Mouse (Mus musculus) hindbrain, embryonic 14.5 days (tissue): ENCODE measurements around the gene Zmym1. TPM values are rescaled to one million over a fixed set of nuclear protein-coding genes. Genes with fewer than 3 reads are reported as not detected.
"Not testable (repeated sequence)": the region's sequence is repeated elsewhere in the genome, so short reads cannot be mapped to it uniquely, and the experiment has no call there.

Experiments
- ATAC-seq: fragments of 200-750 bp; cut with Nextera tagmentation; 2 replicates; pipeline ENCODE4 v1.8.0; 2017; ENCODE audit warnings: moderate number of reproducible peaks, mild to moderate bottlenecking, moderate TSS enrichment, moderate library complexity; ENCODE audit not compliant: low FRiP score
- DNase-seq: peaks from one replicate; pipeline ENCODE4 v3.0.0-alpha.2; 2015; ENCODE audit warnings: low spot score
- H3K27ac ChIP-seq: fragments of 300-500 bp; sonication (generic); 2 replicates; pipeline ENCODE4 v1.5.1; 2014; ENCODE audit warnings: mild to moderate bottlenecking, moderate library complexity
- H3K27me3 ChIP-seq: fragments of 300-500 bp; sonication (generic); 2 replicates; pipeline ENCODE4 v1.6.1; 2014; ENCODE audit warnings: mild to moderate bottlenecking, low read length, mixed read lengths; ENCODE audit not compliant: control insufficient read depth, insufficient read depth
- H3K36me3 ChIP-seq: fragments of 300-500 bp; sonication (generic); replicated peaks from 2 replicates; pipeline ENCODE4 v1.6.1; 2014; ENCODE audit not compliant: control insufficient read depth, insufficient read depth
- H3K4me1 ChIP-seq: fragments of 300-500 bp; sonication (generic); replicated peaks from 2 replicates; pipeline ENCODE4 v1.6.1; 2014; ENCODE audit warnings: antibody characterized with exemption, low read length, mixed read lengths; ENCODE audit not compliant: control insufficient read depth, insufficient read depth
- H3K4me2 ChIP-seq: fragments of 300-500 bp; sonication (generic); replicated peaks from 2 replicates; pipeline ENCODE4 v1.6.1; 2014; ENCODE audit warnings: mild to moderate bottlenecking, moderate library complexity
- H3K4me3 ChIP-seq: fragments of 300-500 bp; sonication (generic); replicated peaks from 2 replicates; pipeline ENCODE4 v1.5.1; 2014; ENCODE audit warnings: mild to moderate bottlenecking, low read length
- H3K9ac ChIP-seq: fragments of 300-500 bp; sonication (generic); 2 replicates; pipeline ENCODE4 v1.6.1; 2014
- H3K9me3 ChIP-seq: fragments of 300-500 bp; sonication (generic); 2 replicates; pipeline ENCODE4 v1.6.1; 2016; ENCODE audit warnings: low read length; ENCODE audit not compliant: control insufficient read depth
- WGBS: fragments of 180-500 bp; shearing (Covaris S2); extraction: QIAGEN DNeasy Blood & Tissue Kit; methylation state at CpG from one replicate; pipeline ENCODE4 v1.1.7; 2014; 5-methylcytosine and 5-hydroxymethylcytosine counted together
- polyA plus RNA-seq: library from polyadenylated mRNA; unstranded; fragments of >200 nt; fragmentation: Nextera tagmentation; extraction: Ambion mirVana; gene quantifications from 2 replicates; pipeline ENCODE4 v1.2.1, GENCODE M21; 2014

Gene Zmym1
- polyA plus RNA-seq = 31.6 and 31.9 TPM in 2 replicates

DNA sequence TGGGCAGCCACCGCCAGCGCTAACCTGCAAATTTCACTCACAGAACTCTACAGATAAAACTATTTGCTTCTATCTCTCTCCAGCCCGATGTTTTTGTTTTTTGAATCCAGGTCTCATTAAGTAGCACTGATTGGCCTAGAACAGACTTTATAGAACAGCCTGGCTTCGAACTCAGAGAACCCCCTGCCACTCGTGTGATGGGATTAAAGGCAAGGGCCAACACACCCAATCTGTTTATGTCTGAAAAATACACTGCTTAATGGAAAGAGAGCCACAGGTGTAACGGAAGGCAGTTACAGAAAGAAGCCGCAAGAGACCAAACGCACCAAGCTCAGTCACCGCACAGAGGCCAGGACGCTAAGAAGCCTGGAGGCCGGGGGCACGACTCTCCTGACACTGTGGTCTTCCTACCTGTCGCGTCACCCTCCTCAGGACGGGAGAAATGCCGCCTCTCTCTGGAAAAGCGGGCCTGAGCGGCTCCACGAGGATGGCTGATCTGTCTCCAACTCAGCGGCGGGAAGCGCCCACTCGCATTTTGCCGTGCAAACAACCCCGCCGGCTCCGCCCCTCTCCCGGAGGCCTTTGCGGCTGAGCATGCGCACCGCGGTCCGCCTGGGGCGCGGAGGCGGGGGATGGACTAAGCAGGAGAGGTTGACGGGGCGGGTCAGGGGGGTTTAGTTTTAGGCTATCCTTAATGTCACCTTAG lies at the start of gene Zmym1:
TSS of gene Zmym1 (minus strand) at position 568 of the 706 bp plus-strand sequence.
- no peaks in the 10 kb centered on the region for H3K27me3 ChIP-seq
- H3K9me3 ChIP-seq = no peaks in the 10 kb centered on the region
- H3K9ac ChIP-seq = peak within 1 kb of the TSS; percentile 68
- H3K4me2 ChIP-seq = peak within 1 kb of the TSS; percentile 89
- H3K36me3 ChIP-seq = peaks cover 22% of the 10 kb centered on the region
- H3K4me3 ChIP-seq = peak within 1 kb of the TSS; percentile 71
- DNase-seq (peak; percentile 91), ATAC-seq (peak; percentile 87)
- peak within 1 kb of the TSS; percentile 69 for H3K27ac ChIP-seq
- peaks cover 6% of the 10 kb centered on the region for H3K4me1 ChIP-seq
- under 1% methylated on average over 38 of the region's 38 CpGs for WGBS

DNA sequence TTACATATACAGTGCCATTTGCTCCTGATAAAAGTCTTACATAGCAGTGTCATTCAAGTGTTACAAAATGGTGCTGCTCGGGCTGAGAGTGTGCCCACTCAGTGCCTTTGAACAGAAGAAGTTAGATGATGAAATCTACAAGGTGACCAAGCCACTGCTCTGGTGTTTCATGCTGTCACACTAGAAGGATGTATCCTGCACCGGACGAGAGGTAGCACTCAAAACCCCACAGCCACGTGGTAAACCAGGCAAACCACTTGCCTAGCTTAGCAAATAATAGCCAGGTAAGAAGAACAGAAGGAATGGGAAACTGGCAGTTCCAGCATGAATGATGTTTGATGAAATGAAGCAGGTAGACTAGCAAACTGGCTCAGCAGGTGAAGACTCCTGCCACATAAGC lies 49.6 kb upstream of the Zmym1 start:
- Histone ChIP-seq H3K9ac (no peak overlapping the region), H3K4me3 (no peak overlapping the region), H3K4me2 (no peak overlapping the region), H3K9me3 (no peaks in the 10 kb centered on the region), H3K4me1 (no peaks in the 10 kb centered on the region), H3K27me3 (no peaks in the 10 kb centered on the region), H3K27ac (no peak overlapping the region), H3K36me3 (peaks cover 49% of the 10 kb centered on the region)
- DNase-seq = no peak
- WGBS = 81% methylated on average over 4 of the region's 4 CpGs
- no peak for ATAC-seq

DNA sequence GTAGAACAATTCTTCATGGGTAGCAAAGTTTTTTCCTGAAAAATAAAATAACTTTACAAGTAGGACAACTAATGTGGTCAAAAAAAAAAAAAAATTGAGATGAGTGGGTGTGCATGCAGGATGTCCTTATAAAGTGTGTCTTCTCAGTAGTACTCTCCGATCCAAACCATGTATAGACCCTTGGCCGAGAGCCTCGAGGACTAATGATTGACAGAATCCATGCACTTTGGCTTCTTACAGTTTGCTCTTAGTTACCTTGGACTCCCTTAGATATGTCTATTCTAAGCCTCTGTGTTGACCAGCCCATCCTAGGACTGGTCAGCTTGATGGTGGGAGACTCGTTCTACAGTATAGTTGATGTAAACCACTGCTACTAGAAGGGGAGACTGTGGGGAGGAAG lies 46.6 kb upstream of the Zmym1 start:
- DNase-seq (no peak), ATAC-seq (no peak)
- WGBS = 98% methylated on average over 4 of the region's 4 CpGs
- Histone ChIP-seq H3K27ac (no peak overlapping the region), H3K4me2 (no peak overlapping the region), H3K4me3 (no peak overlapping the region), H3K27me3 (no peaks in the 10 kb centered on the region), H3K9me3 (no peaks in the 10 kb centered on the region), H3K36me3 (peaks cover 58% of the 10 kb centered on the region), H3K9ac (no peak overlapping the region), H3K4me1 (no peaks in the 10 kb centered on the region)

DNA sequence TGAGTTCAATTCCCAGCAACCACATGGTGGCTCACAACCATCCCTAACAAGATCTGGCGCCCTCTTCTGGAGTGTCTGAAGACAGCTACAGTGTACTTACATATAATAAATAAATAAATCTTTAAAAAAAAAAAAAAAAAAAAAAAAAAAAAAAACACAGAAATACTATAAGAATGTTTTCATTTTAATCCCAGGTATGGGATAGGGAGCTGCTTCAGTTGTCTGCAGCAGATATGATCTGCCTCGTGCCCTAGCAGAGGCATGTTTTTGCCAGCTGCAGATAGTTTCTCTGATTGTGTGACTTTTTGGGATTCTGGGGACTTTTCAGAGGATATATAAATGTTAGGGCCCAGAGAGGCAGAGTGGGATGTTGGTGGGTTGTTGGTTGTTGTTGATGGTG lies 38.6 kb upstream of the Zmym1 start:
- not testable (repeated sequence) for H3K9ac ChIP-seq, DNase-seq, H3K4me2 ChIP-seq, H3K27me3 ChIP-seq, H3K4me1 ChIP-seq, ATAC-seq, H3K27ac ChIP-seq, H3K9me3 ChIP-seq, H3K4me3 ChIP-seq
- H3K36me3 ChIP-seq = peaks cover 27% of the 10 kb centered on the region
- 97% methylated on average over 1 of the region's 2 CpGs for WGBS

DNA sequence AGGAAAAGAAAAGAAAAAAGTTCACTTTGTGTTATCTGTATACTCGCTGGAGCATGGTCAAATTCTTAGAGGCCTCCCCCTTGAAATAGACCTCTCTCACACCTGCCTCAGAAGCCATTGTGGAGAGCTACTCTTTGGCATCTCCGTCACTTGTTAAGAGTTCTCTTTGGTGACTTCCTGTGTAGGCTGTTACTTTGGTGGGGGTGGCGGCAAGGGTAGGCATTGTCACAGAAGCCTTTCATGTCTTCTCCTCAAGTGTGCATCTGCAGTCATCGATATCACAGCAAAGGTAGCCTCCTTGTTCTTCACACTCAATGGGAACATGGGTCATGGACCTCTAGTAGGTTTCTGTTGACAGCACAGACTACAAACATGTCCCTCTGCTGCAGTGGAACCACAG lies 34.1 kb upstream of the Zmym1 start:
- ATAC-seq = no peak
- H3K4me2 ChIP-seq = no peak overlapping the region
- no peaks in the 10 kb centered on the region for H3K4me1 ChIP-seq
- WGBS = 96% methylated on average over 4 of the region's 4 CpGs
- no peaks in the 10 kb centered on the region for H3K9me3 ChIP-seq
- H3K36me3 ChIP-seq = peaks cover 20% of the 10 kb centered on the region
- no peaks in the 10 kb centered on the region for H3K27me3 ChIP-seq
- H3K27ac ChIP-seq = no peak overlapping the region
- H3K4me3 ChIP-seq = no peak overlapping the region
- no peak overlapping the region for H3K9ac ChIP-seq
- DNase-seq = no peak

GRCm38 (mm10) chr4:127091188-127091587 lies 30.2 kb upstream of the Zmym1 start:
- Histone ChIP-seq H3K9ac (no peak overlapping the region), H3K4me3 (no peak overlapping the region), H3K9me3 (no peaks in the 10 kb centered on the region), H3K27ac (no peak overlapping the region), H3K36me3 (peaks cover 41% of the 10 kb centered on the region), H3K27me3 (no peaks in the 10 kb centered on the region), H3K4me2 (no peak overlapping the region), H3K4me1 (no peaks in the 10 kb centered on the region)
- WGBS = 100% methylated on average over 1 of the region's 1 CpGs
- no peak for ATAC-seq
- no peak for DNase-seq

DNA sequence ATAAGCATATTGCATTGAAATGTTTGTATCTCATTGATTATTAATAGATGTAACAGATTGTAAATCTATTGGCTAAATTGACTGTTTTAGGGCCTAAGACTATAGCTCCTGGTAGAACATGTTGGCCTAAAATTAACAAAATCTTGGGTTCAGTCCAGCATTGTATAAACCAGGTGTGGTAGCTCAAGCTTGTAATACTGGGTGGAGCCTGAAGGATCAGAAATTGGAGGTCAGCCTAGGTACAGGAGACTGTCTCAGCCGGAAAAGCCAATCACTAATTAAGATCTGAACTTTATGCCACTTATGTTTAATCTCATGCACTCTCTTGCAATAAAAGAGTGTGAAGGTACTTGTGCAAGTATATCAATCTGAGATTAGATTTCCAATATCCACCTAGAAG lies 24.8 kb upstream of the Zmym1 start:
- H3K9ac ChIP-seq = no peak overlapping the region
- H3K27me3 ChIP-seq = no peaks in the 10 kb centered on the region
- no peaks in the 10 kb centered on the region; the same call in 1 of the 2 replicates for H3K4me1 ChIP-seq
- WGBS = 90% methylated on average over 1 of the region's 1 CpGs
- no peak overlapping the region for H3K4me3 ChIP-seq
- DNase-seq (no peak), ATAC-seq (no peak)
- no peak overlapping the region for H3K27ac ChIP-seq
- H3K9me3 ChIP-seq = no peaks in the 10 kb centered on the region
- H3K36me3 ChIP-seq = peaks cover 32% of the 10 kb centered on the region
- no peak overlapping the region for H3K4me2 ChIP-seq

DNA sequence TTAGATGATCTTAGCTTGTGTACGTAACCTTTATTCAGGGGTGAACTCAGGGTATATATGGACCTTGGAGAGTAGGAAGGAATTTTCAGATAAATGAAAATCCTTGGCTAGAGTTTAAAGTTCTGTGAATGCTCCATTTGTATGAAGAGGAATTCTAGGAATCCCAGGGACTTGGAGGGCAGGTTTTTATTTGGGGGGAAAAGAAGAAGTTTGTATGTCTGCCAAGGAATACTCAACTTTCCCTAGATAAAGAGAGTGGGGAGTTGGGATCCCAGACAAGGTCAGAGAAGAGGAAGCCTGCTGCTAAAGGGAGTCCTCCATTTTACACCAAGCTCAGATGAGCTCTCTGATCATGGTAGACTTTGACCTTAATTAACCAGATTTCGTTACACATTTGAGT lies 22.2 kb upstream of the Zmym1 start:
- ATAC-seq (no peak), DNase-seq (no peak)
- H3K27me3 ChIP-seq = no peaks in the 10 kb centered on the region
- no peaks in the 10 kb centered on the region for H3K9me3 ChIP-seq
- no peak overlapping the region for H3K4me2 ChIP-seq
- H3K36me3 ChIP-seq = peaks cover 9% of the 10 kb centered on the region
- no peak overlapping the region for H3K9ac ChIP-seq
- no peak overlapping the region for H3K27ac ChIP-seq
- no peak overlapping the region for H3K4me3 ChIP-seq
- WGBS = 87% methylated on average over 2 of the region's 2 CpGs
- peaks cover 11% of the 10 kb centered on the region for H3K4me1 ChIP-seq

DNA sequence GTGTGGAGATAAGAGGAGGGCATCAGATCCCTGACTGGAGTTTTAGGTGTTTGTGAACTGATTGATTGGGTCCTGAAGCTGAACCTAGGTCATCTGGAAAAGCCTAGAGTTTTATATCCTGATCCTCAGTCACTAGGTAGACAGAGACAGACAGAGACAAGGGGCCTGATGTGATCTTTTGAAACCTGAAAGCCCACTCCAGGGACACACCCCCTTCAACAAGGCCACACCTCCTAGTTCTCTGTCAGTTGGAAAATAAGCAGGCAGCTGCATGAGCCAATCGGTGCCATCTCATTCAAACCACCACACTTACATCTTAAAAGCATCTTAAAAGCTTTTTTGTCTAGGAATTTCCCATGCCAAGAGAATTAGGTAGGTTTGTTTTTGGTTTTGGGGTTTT lies 19.9 kb upstream of the Zmym1 start:
- DNase-seq = no peak
- 43% methylated on average over 1 of the region's 1 CpGs for WGBS
- Histone ChIP-seq H3K9ac (0 out of 2 replicates have a peak overlapping the region, but pooled peaks have one; percentile 11), H3K9me3 (no peaks in the 10 kb centered on the region), H3K27ac (no peak overlapping the region), H3K4me1 (peaks cover 15% of the 10 kb centered on the region), H3K36me3 (no peaks in the 10 kb centered on the region), H3K4me3 (no peak overlapping the region), H3K27me3 (no peaks in the 10 kb centered on the region), H3K4me2 (no peak overlapping the region)
- no peak for ATAC-seq
